Mouse (Mus musculus) frontal cortex, adult 2 months (tissue): Measurements from ENCODE around the gene Kif16b. TPM values are rescaled to one million over a fixed set of nuclear protein-coding genes. Genes with fewer than 3 reads are reported as not detected.
"Not testable (repeated sequence)": the region's sequence is repeated elsewhere in the genome, so short reads cannot be mapped to it uniquely, and the experiment has no call there.

Experiments used
- DNase-seq, 2 experiments: peaks; one replicate each; pipeline ENCODE4 v3.0.0; 2022; ENCODE audit warnings: low spot score in 1 of 2; ENCODE audit errors: extremely low spot score in 1 of 2
- polyA plus RNA-seq: library from polyadenylated mRNA; depleted of rRNA; stranded (reverse); fragments of >200 nt; gene quantifications from 2 replicates; pipeline ENCODE4 v1.2.3, GENCODE M21; 2012; rRNA removed

The Kif16b gene
- polyA plus RNA-seq, 1 experiment, result 8.0 TPM

GRCm38 (mm10) chr2:142604762-142605161 lies 296.6 kb downstream of the Kif16b start:
- no peak for DNase-seq

- DNase-seq, result no peak
Observed at GRCm38 (mm10) chr2:142603210-142603609, 298.1 kb downstream of the Kif16b start.

GRCm38 (mm10) chr2:142599235-142599634 lies 302.1 kb downstream of the Kif16b start:
- no peak for DNase-seq

GRCm38 (mm10) chr2:142596176-142597170 lies 304.9 kb downstream of the Kif16b start:
- DNase-seq, result no peak

- no peak for DNase-seq
Observed at GRCm38 (mm10) chr2:142590938-142591337, 310.4 kb downstream of the Kif16b start.

GRCm38 (mm10) chr2:142590284-142590724 lies 311.0 kb downstream of the Kif16b start:
- DNase-seq, result no peak

- DNase-seq, result no peak
Observed at GRCm38 (mm10) chr2:142589403-142590283, 311.7 kb downstream of the Kif16b start.

- no peak for DNase-seq
Observed at GRCm38 (mm10) chr2:142585845-142586244, 315.5 kb downstream of the Kif16b start.

- no peak for DNase-seq
Observed at GRCm38 (mm10) chr2:142584851-142585737, 316.2 kb downstream of the Kif16b start.

GRCm38 (mm10) chr2:142580449-142580848 lies 320.9 kb downstream of the Kif16b start:
- no peak for DNase-seq

- not testable (repeated sequence) for DNase-seq
Observed at GRCm38 (mm10) chr2:142577414-142577813, 323.9 kb downstream of the Kif16b start.

- no peak for DNase-seq
Observed at GRCm38 (mm10) chr2:142569771-142570170, 331.6 kb downstream of the Kif16b start.

Other genes with a start within 250 kb of the Kif16b start
- 25.5 and 27.6 TPM in 2 replicates for gene Snrpb2, start 161.5 kb upstream of the Kif16b start, polyA plus RNA-seq
- gene Otor, start 176.9 kb upstream of the Kif16b start, polyA plus RNA-seq, result not detected in 2 replicates